Mouse (Mus musculus): ENCODE data around the gene Angel1. TPM values are rescaled to one million over a fixed set of nuclear protein-coding genes. Genes with fewer than 3 reads are reported as not detected.
A peak's percentile ranks its signal among the peaks of the same experiment; 100 is the strongest.

The Angel1 gene
- polyA plus RNA-seq, 1 experiment from 2014 or later = 2.2 TPM

- no peak for ATAC-seq
- Histone ChIP-seq H3K36me3 (ENCODE audit: control insufficient read depth, insufficient read depth) (no peaks in the 10 kb centered on the region), H3K27me3 (replicated peaks; ENCODE audit: control insufficient read depth, insufficient read depth, low read length) (no peaks in the 10 kb centered on the region), H3K4me1 (replicated peaks; ENCODE audit: control insufficient read depth, insufficient read depth, low read length) (no peaks in the 10 kb centered on the region), H3K9ac (ENCODE audit: low read depth, low read length) (no peak overlapping the region), H3K27ac (ENCODE audit: low read depth, low read length) (no peak overlapping the region), H3K4me2 (replicated peaks; ENCODE audit: low read depth) (no peak overlapping the region), H3K4me3 (ENCODE audit: low read depth, low read length) (no peak overlapping the region), H3K9me3 (ENCODE audit: control insufficient read depth) (no peaks in the 10 kb centered on the region)
- TF ChIP-seq CTCF (IDR thresholded peaks at IDR 0.05; ENCODE audit: low read depth) = no peak
- 40% methylated on average over 6 of the region's 6 CpGs for WGBS
Observed at GRCm38 (mm10) chr12:86659447-86659968, 66.8 kb downstream of the Angel1 start.

GRCm38 (mm10) chr12:86652570-86653041 is 73.7 kb downstream of the Angel1 start:
- Histone ChIP-seq H3K4me1 (replicated peaks; ENCODE audit: control insufficient read depth, insufficient read depth, low read length) (no peaks in the 10 kb centered on the region), H3K9ac (ENCODE audit: low read depth, low read length) (no peak overlapping the region), H3K36me3 (ENCODE audit: control insufficient read depth, insufficient read depth) (no peaks in the 10 kb centered on the region), H3K4me2 (replicated peaks; ENCODE audit: low read depth) (no peak overlapping the region), H3K4me3 (ENCODE audit: low read depth, low read length) (no peak overlapping the region), H3K27ac (ENCODE audit: low read depth, low read length) (no peak overlapping the region), H3K27me3 (replicated peaks; ENCODE audit: control insufficient read depth, insufficient read depth, low read length) (no peaks in the 10 kb centered on the region), H3K9me3 (ENCODE audit: control insufficient read depth) (no peaks in the 10 kb centered on the region)
- 33% methylated on average over 4 of the region's 4 CpGs for WGBS
- TF ChIP-seq CTCF (IDR thresholded peaks at IDR 0.05; ENCODE audit: low read depth) = no peak
- ATAC-seq = peak; percentile 57

GRCm38 (mm10) chr12:86651301-86651860 is 74.9 kb downstream of the Angel1 start:
- Histone ChIP-seq H3K4me1 (replicated peaks; ENCODE audit: control insufficient read depth, insufficient read depth, low read length) (no peaks in the 10 kb centered on the region), H3K4me2 (replicated peaks; ENCODE audit: low read depth) (no peak overlapping the region), H3K36me3 (ENCODE audit: control insufficient read depth, insufficient read depth) (no peaks in the 10 kb centered on the region), H3K27ac (ENCODE audit: low read depth, low read length) (no peak overlapping the region), H3K27me3 (replicated peaks; ENCODE audit: control insufficient read depth, insufficient read depth, low read length) (no peaks in the 10 kb centered on the region), H3K9ac (ENCODE audit: low read depth, low read length) (no peak overlapping the region), H3K4me3 (ENCODE audit: low read depth, low read length) (no peak overlapping the region), H3K9me3 (ENCODE audit: control insufficient read depth) (no peaks in the 10 kb centered on the region)
- 84% methylated on average over 8 of the region's 8 CpGs for WGBS
- ATAC-seq = no peak
- no peak for TF ChIP-seq CTCF (IDR thresholded peaks at IDR 0.05; ENCODE audit: low read depth)

Other genes starting within 250 kb of the Angel1 start
- 4.1 and 5.4 TPM in 2 replicates for gene Vash1, start 47.8 kb downstream of the Angel1 start, polyA plus RNA-seq (2015; fragmentation: Nextera tagmentation; extraction: Ambion mirVana)
- not detected in 2 replicates for gene Lrrc74a, start 7.9 kb upstream of the Angel1 start, polyA plus RNA-seq (2015; fragmentation: Nextera tagmentation; extraction: Ambion mirVana)
- gene Irf2bpl, start 158.3 kb upstream of the Angel1 start, polyA plus RNA-seq (2015; fragmentation: Nextera tagmentation; extraction: Ambion mirVana) = 10.0 and 10.7 TPM in 2 replicates
- gene Cipc, start 220.6 kb upstream of the Angel1 start, polyA plus RNA-seq (2015; fragmentation: Nextera tagmentation; extraction: Ambion mirVana) = 3.2 and 3.8 TPM in 2 replicates

Measured in intestine, postnatal 0 days (tissue).